Mouse (Mus musculus): ENCODE results near the gene Chrna3. TPM values are rescaled to one million over a fixed set of nuclear protein-coding genes. Genes with fewer than 3 reads are reported as not detected.

Chrna3 gene
- polyA plus RNA-seq, 1 experiment from 2014 or later, result 13.4 TPM

- Histone ChIP-seq H3K27me3 (ENCODE audit: control insufficient read depth, insufficient read depth, low read length) (peaks cover 16% of the 10 kb centered on the region), H3K27ac (ENCODE audit: low read length) (no peak overlapping the region), H3K4me3 (ENCODE audit: low read depth, low read length) (no peak overlapping the region), H3K4me1 (ENCODE audit: control insufficient read depth, insufficient read depth, low read length) (no peaks in the 10 kb centered on the region; the same call in 1 of the 2 replicates), H3K9me3 (ENCODE audit: control insufficient read depth, low read depth, low read length) (no peaks in the 10 kb centered on the region), H3K36me3 (ENCODE audit: control insufficient read depth, insufficient read depth, low read length) (no peaks in the 10 kb centered on the region), H3K9ac (replicated peaks; ENCODE audit: low read depth, low read length) (no peak overlapping the region), H3K4me2 (replicated peaks; ENCODE audit: low read depth, low read length) (no peak overlapping the region)
- WGBS, result 85% methylated on average over 5 of the region's 5 CpGs
- ATAC-seq (ENCODE audit: insufficient number of reproducible peaks, insufficient read depth, low FRiP score, low read depth), result no peak
These were observed 3.0 kb downstream of the Chrna3 start for GRCm38 (mm10) chr9:55023326-55023725.

- Histone ChIP-seq H3K9me3 (ENCODE audit: control insufficient read depth, low read depth, low read length) (no peaks in the 10 kb centered on the region), H3K4me3 (ENCODE audit: low read depth, low read length) (no peak overlapping the region), H3K4me2 (replicated peaks; ENCODE audit: low read depth, low read length) (no peak overlapping the region), H3K4me1 (ENCODE audit: control insufficient read depth, insufficient read depth, low read length) (no peaks in the 10 kb centered on the region), H3K9ac (replicated peaks; ENCODE audit: low read depth, low read length) (no peak overlapping the region), H3K27ac (ENCODE audit: low read length) (no peak overlapping the region), H3K36me3 (ENCODE audit: control insufficient read depth, insufficient read depth, low read length) (no peaks in the 10 kb centered on the region), H3K27me3 (ENCODE audit: control insufficient read depth, insufficient read depth, low read length) (no peaks in the 10 kb centered on the region)
- no peak for ATAC-seq (ENCODE audit: insufficient number of reproducible peaks, insufficient read depth, low FRiP score, low read depth)
- WGBS, result 74% methylated on average over 3 of the region's 3 CpGs
These were observed 9.4 kb downstream of the Chrna3 start for GRCm38 (mm10) chr9:55016926-55017325.

- Histone ChIP-seq H3K9me3 (ENCODE audit: control insufficient read depth, low read depth, low read length) (no peaks in the 10 kb centered on the region), H3K4me2 (replicated peaks; ENCODE audit: low read depth, low read length) (no peak overlapping the region), H3K27me3 (ENCODE audit: control insufficient read depth, insufficient read depth, low read length) (no peaks in the 10 kb centered on the region), H3K4me1 (ENCODE audit: control insufficient read depth, insufficient read depth, low read length) (no peaks in the 10 kb centered on the region), H3K4me3 (ENCODE audit: low read depth, low read length) (no peak overlapping the region), H3K9ac (replicated peaks; ENCODE audit: low read depth, low read length) (no peak overlapping the region), H3K36me3 (ENCODE audit: control insufficient read depth, insufficient read depth, low read length) (no peaks in the 10 kb centered on the region), H3K27ac (ENCODE audit: low read length) (no peak overlapping the region)
- ATAC-seq (ENCODE audit: insufficient number of reproducible peaks, insufficient read depth, low FRiP score, low read depth), result no peak
- WGBS, result 32% methylated on average over 6 of the region's 6 CpGs
These were observed 15.6 kb downstream of the Chrna3 start for GRCm38 (mm10) chr9:55010588-55011350.

DNA sequence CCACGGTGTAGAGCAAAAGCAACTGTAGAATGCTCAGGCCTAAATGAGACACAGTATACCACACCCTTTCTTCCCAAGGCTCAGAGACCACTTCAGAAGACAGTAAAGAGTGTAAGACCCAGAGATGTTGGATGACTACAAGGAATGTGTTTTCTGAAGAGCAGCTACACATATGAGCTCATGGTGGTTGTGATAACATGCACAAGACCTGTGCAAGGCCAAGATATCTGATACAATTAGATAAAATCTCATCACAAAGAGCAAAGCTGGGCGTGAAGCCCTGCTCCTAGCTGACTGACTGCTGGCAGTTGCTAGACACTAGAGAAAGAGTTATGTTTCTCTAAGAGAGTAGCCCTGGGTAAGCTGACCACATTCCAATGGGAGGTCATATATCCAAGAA is 16.7 kb downstream of the Chrna3 start:
- Histone ChIP-seq H3K4me3 (ENCODE audit: low read depth, low read length) (no peak overlapping the region), H3K27me3 (ENCODE audit: control insufficient read depth, insufficient read depth, low read length) (no peaks in the 10 kb centered on the region), H3K27ac (ENCODE audit: low read length) (no peak overlapping the region), H3K9ac (replicated peaks; ENCODE audit: low read depth, low read length) (no peak overlapping the region), H3K9me3 (ENCODE audit: control insufficient read depth, low read depth, low read length) (no peaks in the 10 kb centered on the region), H3K4me2 (replicated peaks; ENCODE audit: low read depth, low read length) (no peak overlapping the region), H3K4me1 (ENCODE audit: control insufficient read depth, insufficient read depth, low read length) (no peaks in the 10 kb centered on the region), H3K36me3 (ENCODE audit: control insufficient read depth, insufficient read depth, low read length) (no peaks in the 10 kb centered on the region)
- ATAC-seq (ENCODE audit: insufficient number of reproducible peaks, insufficient read depth, low FRiP score, low read depth), result no peak
- WGBS, result 60% methylated on average over 2 of the region's 2 CpGs

GRCm38 (mm10) chr9:55003609-55004008 is 22.8 kb downstream of the Chrna3 start:
- no peak for ATAC-seq (ENCODE audit: insufficient number of reproducible peaks, insufficient read depth, low FRiP score, low read depth)
- Histone ChIP-seq H3K36me3 (ENCODE audit: control insufficient read depth, insufficient read depth, low read length) (no peaks in the 10 kb centered on the region), H3K27ac (ENCODE audit: low read length) (no peak overlapping the region), H3K27me3 (ENCODE audit: control insufficient read depth, insufficient read depth, low read length) (no peaks in the 10 kb centered on the region), H3K4me2 (replicated peaks; ENCODE audit: low read depth, low read length) (no peak overlapping the region), H3K4me3 (ENCODE audit: low read depth, low read length) (no peak overlapping the region), H3K4me1 (ENCODE audit: control insufficient read depth, insufficient read depth, low read length) (no peaks in the 10 kb centered on the region), H3K9ac (replicated peaks; ENCODE audit: low read depth, low read length) (no peak overlapping the region), H3K9me3 (ENCODE audit: control insufficient read depth, low read depth, low read length) (no peaks in the 10 kb centered on the region)
- 56% methylated on average over 4 of the region's 4 CpGs for WGBS

- Histone ChIP-seq H3K36me3 (ENCODE audit: control insufficient read depth, insufficient read depth, low read length) (no peaks in the 10 kb centered on the region), H3K4me2 (replicated peaks; ENCODE audit: low read depth, low read length) (no peak overlapping the region), H3K9me3 (ENCODE audit: control insufficient read depth, low read depth, low read length) (no peaks in the 10 kb centered on the region), H3K9ac (replicated peaks; ENCODE audit: low read depth, low read length) (no peak overlapping the region), H3K27ac (ENCODE audit: low read length) (no peak overlapping the region), H3K4me3 (ENCODE audit: low read depth, low read length) (no peak overlapping the region), H3K27me3 (ENCODE audit: control insufficient read depth, insufficient read depth, low read length) (no peaks in the 10 kb centered on the region), H3K4me1 (ENCODE audit: control insufficient read depth, insufficient read depth, low read length) (no peaks in the 10 kb centered on the region)
- ATAC-seq (ENCODE audit: insufficient number of reproducible peaks, insufficient read depth, low FRiP score, low read depth), result no peak
- WGBS, result 61% methylated on average over 3 of the region's 3 CpGs
These were observed 30.7 kb downstream of the Chrna3 start for GRCm38 (mm10) chr9:54995645-54996044.

DNA sequence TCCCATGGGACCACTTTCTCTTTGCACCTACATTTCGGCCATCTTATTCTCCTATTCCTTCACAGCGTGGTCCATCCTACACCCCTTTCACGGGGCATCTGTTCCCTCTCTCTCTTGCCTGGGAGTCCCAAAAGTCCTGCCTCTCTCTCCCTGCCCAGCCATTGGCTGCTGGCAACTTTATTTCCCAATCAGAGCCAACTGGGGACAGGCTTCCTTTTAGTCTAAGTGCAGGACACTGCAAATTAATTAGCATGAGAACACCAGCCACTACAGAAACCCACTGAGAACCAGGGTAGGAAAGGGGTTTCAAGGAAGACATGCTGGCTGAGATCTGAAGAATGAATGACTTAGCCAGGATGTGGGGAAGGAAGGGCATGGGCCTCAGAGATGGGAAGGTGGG is 32.0 kb downstream of the Chrna3 start:
- Histone ChIP-seq H3K27me3 (ENCODE audit: control insufficient read depth, insufficient read depth, low read length) (no peaks in the 10 kb centered on the region), H3K9ac (replicated peaks; ENCODE audit: low read depth, low read length) (no peak overlapping the region), H3K36me3 (ENCODE audit: control insufficient read depth, insufficient read depth, low read length) (no peaks in the 10 kb centered on the region), H3K9me3 (ENCODE audit: control insufficient read depth, low read depth, low read length) (no peaks in the 10 kb centered on the region), H3K4me3 (ENCODE audit: low read depth, low read length) (no peak overlapping the region), H3K4me2 (replicated peaks; ENCODE audit: low read depth, low read length) (no peak overlapping the region), H3K27ac (ENCODE audit: low read length) (no peak overlapping the region), H3K4me1 (ENCODE audit: control insufficient read depth, insufficient read depth, low read length) (no peaks in the 10 kb centered on the region)
- WGBS, result 52% methylated on average over 3 of the region's 3 CpGs
- no peak for ATAC-seq (ENCODE audit: insufficient number of reproducible peaks, insufficient read depth, low FRiP score, low read depth)

GRCm38 (mm10) chr9:54990362-54990761 is 36.0 kb downstream of the Chrna3 start:
- H3K9ac ChIP-seq (replicated peaks; ENCODE audit: low read depth, low read length), result no peak overlapping the region
- H3K4me2 ChIP-seq (replicated peaks; ENCODE audit: low read depth, low read length), result no peak overlapping the region
- no peaks in the 10 kb centered on the region for H3K27me3 ChIP-seq (ENCODE audit: control insufficient read depth, insufficient read depth, low read length)
- H3K4me3 ChIP-seq (ENCODE audit: low read depth, low read length), result no peak overlapping the region
- H3K36me3 ChIP-seq (ENCODE audit: control insufficient read depth, insufficient read depth, low read length), result no peaks in the 10 kb centered on the region
- ATAC-seq (ENCODE audit: insufficient number of reproducible peaks, insufficient read depth, low FRiP score, low read depth), result no peak
- no peaks in the 10 kb centered on the region for H3K9me3 ChIP-seq (ENCODE audit: control insufficient read depth, low read depth, low read length)
- WGBS, result 77% methylated on average over 3 of the region's 3 CpGs
- no peaks in the 10 kb centered on the region for H3K4me1 ChIP-seq (ENCODE audit: control insufficient read depth, insufficient read depth, low read length)
- H3K27ac ChIP-seq (ENCODE audit: low read length), result no peak overlapping the region

DNA sequence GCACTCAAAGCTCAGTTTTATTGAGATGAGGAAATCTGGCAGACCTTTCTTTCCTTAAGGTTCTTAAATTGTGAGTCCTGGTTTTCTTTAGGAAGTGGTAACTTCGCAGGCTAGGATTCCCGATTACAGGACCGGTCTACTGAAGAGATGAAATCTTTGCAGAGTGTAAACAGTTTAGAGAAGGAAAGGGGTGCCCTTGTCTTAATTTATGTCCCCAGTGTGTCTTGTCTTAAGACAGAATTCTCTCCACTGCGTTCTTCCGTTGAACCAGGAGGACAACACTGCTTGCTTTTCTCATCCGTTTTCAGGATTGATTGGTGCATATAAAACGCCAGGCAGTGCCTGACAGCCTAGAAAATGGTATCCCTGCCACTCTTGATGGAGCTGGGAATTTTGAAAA is 44.0 kb downstream of the Chrna3 start:
- ATAC-seq (ENCODE audit: insufficient number of reproducible peaks, insufficient read depth, low FRiP score, low read depth), result no peak
- WGBS, result 5% methylated on average over 7 of the region's 7 CpGs
- H3K4me3 ChIP-seq (ENCODE audit: low read depth, low read length), result peak overlapping the region; percentile 55
- H3K4me1 ChIP-seq (ENCODE audit: control insufficient read depth, insufficient read depth, low read length), result no peaks in the 10 kb centered on the region
- H3K27ac ChIP-seq (ENCODE audit: low read length), result no peak overlapping the region
- no peaks in the 10 kb centered on the region for H3K36me3 ChIP-seq (ENCODE audit: control insufficient read depth, insufficient read depth, low read length)
- no peaks in the 10 kb centered on the region for H3K9me3 ChIP-seq (ENCODE audit: control insufficient read depth, low read depth, low read length)
- H3K9ac ChIP-seq (replicated peaks; ENCODE audit: low read depth, low read length), result no peak overlapping the region
- H3K4me2 ChIP-seq (replicated peaks; ENCODE audit: low read depth, low read length), result peak overlapping the region; percentile 94
- H3K27me3 ChIP-seq (ENCODE audit: control insufficient read depth, insufficient read depth, low read length), result peaks cover 13% of the 10 kb centered on the region; the same call in 1 of the 2 replicates

Data from stomach, embryonic 14.5 days (tissue).